Mouse (Mus musculus) retina, postnatal 1 day (tissue): ENCODE results near the gene Olfr19.
"Not testable (repeated sequence)": the region's sequence is repeated elsewhere in the genome, so short reads cannot be mapped to it uniquely, and the experiment has no call there.

ENCODE experiments used
- DNase-seq: peaks from one replicate; pipeline ENCODE4 v3.0.0-alpha.2; 2012

Olfr19 gene

DNA sequence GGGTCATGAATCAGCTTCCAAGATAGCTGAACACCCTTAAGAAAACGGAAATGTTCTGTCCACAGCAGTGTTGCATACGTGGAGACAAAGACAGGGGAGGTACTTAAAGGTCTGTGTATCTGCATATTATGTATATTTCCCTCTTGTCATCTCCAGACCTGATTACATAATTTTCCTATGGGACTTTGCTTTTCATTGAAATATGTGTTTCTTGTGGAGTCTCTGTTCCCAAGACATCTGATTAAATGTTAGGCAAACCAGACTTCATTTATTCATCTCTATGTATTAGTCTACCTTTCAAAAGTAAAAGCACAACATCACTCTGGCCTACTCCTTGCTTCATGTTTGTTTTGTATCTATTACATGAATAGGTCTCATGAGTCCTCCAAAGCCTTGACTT is at the start of gene Olfr19:
Gene Olfr19, minus strand, starts transcription at position 101 of the 400 bp plus-strand sequence.
- DNase-seq, result no peak

DNA sequence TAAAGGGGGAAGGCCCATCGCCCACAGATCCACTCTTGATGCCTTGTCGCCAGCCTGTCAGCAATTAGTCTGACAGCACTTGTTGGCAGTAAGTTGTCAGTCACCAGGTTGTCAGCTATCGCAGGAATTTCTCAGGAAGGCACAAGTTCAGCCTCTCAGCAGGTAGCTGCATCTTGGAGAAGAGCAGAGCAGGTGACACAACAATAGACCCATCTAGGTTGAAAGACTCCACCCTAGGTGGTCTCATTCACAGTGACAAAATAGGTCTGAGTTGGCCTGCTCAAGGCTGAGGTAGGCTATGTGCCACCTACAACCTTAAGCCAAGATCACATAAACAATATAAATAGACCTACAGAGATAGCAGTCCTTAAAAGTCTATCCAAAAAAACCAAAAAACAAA is 8.8 kb upstream of the Olfr19 start:
- DNase-seq, result no peak

DNA sequence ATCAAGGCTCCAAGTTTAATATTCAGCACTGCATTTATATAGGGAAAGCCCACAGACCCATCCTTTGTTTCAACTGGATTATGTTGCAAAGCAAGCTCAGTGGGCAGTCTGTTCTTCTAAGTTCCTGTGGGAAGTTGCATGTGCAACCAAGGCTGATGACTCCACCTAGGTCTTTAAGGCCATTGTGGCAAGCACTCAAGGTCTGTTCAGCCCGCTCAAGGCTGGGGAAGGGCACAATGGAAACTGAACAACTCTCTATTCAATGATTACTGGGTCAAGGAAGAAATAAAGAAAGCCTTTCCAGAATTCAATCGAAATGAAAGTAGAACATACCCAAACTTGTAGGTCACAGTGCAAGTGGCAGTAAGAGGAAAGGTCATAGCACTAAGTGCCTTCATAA is 7.8 kb upstream of the Olfr19 start:
- no peak for DNase-seq

DNA sequence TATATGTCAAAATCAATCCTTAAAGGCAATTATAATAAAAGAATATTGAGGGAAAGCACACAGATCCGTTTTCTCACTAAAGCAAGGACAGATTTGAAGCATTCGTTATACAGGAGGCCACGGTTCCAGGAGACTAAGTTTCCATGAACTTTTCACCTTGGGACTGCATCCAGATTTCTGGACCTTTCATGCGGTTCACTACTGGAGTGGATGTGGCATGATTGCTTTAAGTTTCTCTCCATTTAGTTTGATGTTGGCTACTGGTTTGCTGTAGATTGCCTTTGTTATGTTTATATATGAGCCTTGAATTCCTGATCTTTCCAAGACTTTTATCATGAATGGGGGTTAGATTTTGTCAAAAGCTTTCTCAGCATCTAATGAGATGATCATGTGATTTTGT is 11.2 kb downstream of the Olfr19 start:
- DNase-seq, result no peak

DNA sequence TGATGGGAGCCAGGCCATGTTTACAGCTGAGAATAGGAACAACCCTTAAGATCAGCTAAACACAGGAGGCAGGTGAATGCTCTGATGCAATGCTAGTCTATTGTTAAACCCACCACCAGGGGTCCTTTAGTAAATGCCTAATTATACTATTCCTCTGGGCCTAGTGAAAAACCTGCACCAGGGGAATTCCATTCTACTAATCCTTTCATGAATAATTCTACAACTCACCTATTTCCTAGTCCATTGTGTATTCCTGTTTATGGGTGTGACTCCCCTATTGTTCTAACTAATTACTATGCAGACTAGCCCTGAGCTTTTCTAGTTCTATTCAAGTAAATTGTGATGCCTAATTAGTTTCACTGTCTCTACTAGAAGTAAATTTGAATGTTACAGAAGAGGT is 11.7 kb downstream of the Olfr19 start:
- not testable (repeated sequence) for DNase-seq

DNA sequence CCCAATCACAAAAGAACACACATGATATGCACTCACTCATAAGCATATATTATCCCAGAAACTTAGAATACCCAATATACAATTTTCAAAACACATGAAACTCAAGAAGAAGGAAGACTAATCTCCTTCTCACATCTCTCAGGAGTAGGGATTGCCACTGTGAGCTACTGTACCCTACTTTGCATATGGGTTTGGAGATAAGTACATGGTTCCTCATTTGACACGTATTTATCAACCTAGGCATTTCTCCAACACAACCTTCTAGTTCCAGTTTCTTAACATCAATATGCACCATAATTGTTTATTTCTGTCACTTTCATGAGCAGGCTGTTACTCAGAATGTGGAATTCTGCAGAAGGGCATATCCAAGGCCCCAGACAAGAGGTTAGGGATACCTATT is 31.1 kb downstream of the Olfr19 start:
- no peak for DNase-seq

DNA sequence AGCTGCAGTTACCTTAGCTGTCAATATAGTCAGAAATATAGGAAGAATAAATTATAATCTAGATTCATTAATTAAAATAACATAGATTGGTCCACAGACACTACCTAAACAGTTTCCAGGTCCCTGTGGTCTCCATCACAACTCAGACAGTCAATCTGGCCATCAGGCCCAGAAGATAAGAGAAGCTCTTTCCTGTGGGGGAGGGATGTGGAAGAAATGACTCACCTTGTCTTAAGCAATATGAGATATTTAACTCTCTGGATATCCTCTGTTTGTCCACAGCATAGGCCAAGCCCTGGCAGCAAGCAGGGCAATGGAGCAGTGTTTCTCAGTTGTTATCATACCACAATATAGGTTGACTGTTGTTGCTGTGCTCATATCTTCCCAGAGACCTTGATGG is 42.5 kb downstream of the Olfr19 start:
- no peak for DNase-seq
